Mouse (Mus musculus): ENCODE data around the gene Ly6g. TPM values are rescaled to one million over a fixed set of nuclear protein-coding genes. Genes with fewer than 3 reads are reported as not detected.
"Not testable (repeated sequence)": the region's sequence is repeated elsewhere in the genome, so short reads cannot be mapped to it uniquely, and the experiment has no call there.

Gene Ly6g
- polyA plus RNA-seq, 1 experiment from 2014 or later = not detected

DNA sequence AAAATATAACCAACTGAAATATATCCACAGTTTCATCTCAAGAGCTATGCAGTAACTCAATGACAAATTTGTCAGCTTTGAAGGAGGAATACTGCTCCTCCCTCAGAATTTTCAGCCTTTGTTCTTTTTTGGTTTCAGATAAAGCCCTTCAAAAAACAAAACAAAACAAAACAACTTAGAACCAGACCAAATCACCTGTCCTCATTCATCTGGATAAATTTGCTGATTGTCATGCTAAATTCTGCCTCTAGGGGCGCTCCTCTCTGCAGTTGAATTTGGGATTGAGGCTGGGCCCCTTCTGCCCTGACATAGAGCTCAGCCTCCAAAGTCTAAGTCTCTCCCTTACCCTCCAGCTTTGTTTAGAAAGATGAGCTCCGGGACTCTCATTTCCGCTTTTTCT, 35.5 kb downstream of the Ly6g start:
- not testable (repeated sequence) for H3K9me3 ChIP-seq (ENCODE audit: control insufficient read depth, low read length); H3K27ac ChIP-seq (ENCODE audit: low read depth, low read length); ATAC-seq (ENCODE audit: insufficient read depth, low FRiP score, low TSS enrichment); H3K27me3 ChIP-seq (ENCODE audit: control insufficient read depth, insufficient read depth, low read length); H3K4me1 ChIP-seq (ENCODE audit: control insufficient read depth, insufficient read depth, low read length); H3K36me3 ChIP-seq (ENCODE audit: control insufficient read depth, insufficient read depth, low read length); H3K4me2 ChIP-seq (ENCODE audit: low read depth); H3K4me3 ChIP-seq (ENCODE audit: low read depth, low read length); H3K9ac ChIP-seq (ENCODE audit: low read length); DNase-seq (ENCODE audit: low spot score)
- 0% methylated on average over 1 of the region's 3 CpGs for WGBS

Other genes with a start within 250 kb of the Ly6g start
- gene Ly6i, start 171.8 kb upstream of the Ly6g start, polyA plus RNA-seq (2014; fragmentation: Nextera tagmentation; extraction: Ambion mirVana) = not detected in 2 replicates
- not detected in 2 replicates for gene Ly6a, start 157.2 kb upstream of the Ly6g start, polyA plus RNA-seq (2014; fragmentation: Nextera tagmentation; extraction: Ambion mirVana)
- gene Ly6c1, start 106.4 kb upstream of the Ly6g start, polyA plus RNA-seq (2014; fragmentation: Nextera tagmentation; extraction: Ambion mirVana) = 1.1 and 1.3 TPM in 2 replicates
- not detected in 2 replicates for gene Ly6c2, start 43.3 kb upstream of the Ly6g start, polyA plus RNA-seq (2014; fragmentation: Nextera tagmentation; extraction: Ambion mirVana)
- gene BC025446, start 61.1 kb downstream of the Ly6g start, polyA plus RNA-seq (2014; fragmentation: Nextera tagmentation; extraction: Ambion mirVana) = not detected in 2 replicates
- gene Ly6f, start 113.2 kb downstream of the Ly6g start, polyA plus RNA-seq (2014; fragmentation: Nextera tagmentation; extraction: Ambion mirVana) = not detected in 2 replicates

All from neural tube, embryonic 11.5 days (tissue).